ENCODE assay signal across 10 mouse cellular contexts in genomic region chr4:45967479-45968341, GRCm38 (mm10). TPM values are rescaled to one million over a fixed set of nuclear protein-coding genes. Genes with fewer than 3 reads are reported as not detected.
DNase-seq lines count a peak whose midpoint lies in the region; ATAC-seq lines count a peak whose summit lies in the region.
"Had no signal": no experiment of that assay in that cellular context is flagged by ENCODE, and none has a peak within 500 bp of the region (broad histone marks: within the 10 kb centered on the region; RNA-seq: fewer than 3 reads in every experiment).

No protein-coding gene starts in this region.

- no peak overlapping the region for H3K9ac ChIP-seq in forebrain, embryonic 15.5 days (replicated peaks)
- 0 out of 2 replicates have a peak overlapping the region, but pooled peaks have one; percentile 9 for H3K9ac ChIP-seq in hindbrain, embryonic 13.5 days
- no peak overlapping the region for H3K9ac ChIP-seq in midbrain, embryonic 11.5 days (ENCODE audit: low read length)
- H3K9ac ChIP-seq: lung, embryonic 15.5 days had no signal

- WGBS in forebrain, embryonic 10.5 days, result 14% methylated on average over 9 of the region's 9 CpGs
- 18% methylated on average over 9 of the region's 9 CpGs for WGBS in forebrain, embryonic 15.5 days
- WGBS in hindbrain, embryonic 13.5 days, result 25% methylated on average over 9 of the region's 9 CpGs
- WGBS in midbrain, embryonic 11.5 days, result 12% methylated on average over 9 of the region's 9 CpGs

- DNase-seq in forebrain, embryonic 10.5 days (ENCODE audit: extremely low spot score, low spot score), result peak; percentile 51
- DNase-seq in R1 (ENCODE audit: low read depth, low spot score), result peak; percentile 28
- peak; percentile 90 for DNase-seq in midbrain, embryonic 11.5 days (ENCODE audit: low spot score, missing footprints)
- DNase-seq in cerebellum, postnatal 4 days (ENCODE audit: low spot score in 2 of 2), result no peak
- DNase-seq in spleen, postnatal 14 days (ENCODE audit: low spot score in 2 of 2), result no peak
- no peak for DNase-seq in spleen, postnatal 36 days (ENCODE audit: low spot score in 2 of 2)
- DNase-seq: cerebellum, postnatal 14 days had no signal

- H3K27me3 ChIP-seq in forebrain, embryonic 10.5 days (ENCODE audit: poor library complexity, severe bottlenecking), result peaks cover 20% of the 10 kb centered on the region
- 0 out of 2 replicates have a peak, but pooled peaks cover 5% of the 10 kb centered on the region for H3K27me3 ChIP-seq in forebrain, embryonic 15.5 days
- peaks cover 17% of the 10 kb centered on the region for H3K27me3 ChIP-seq in hindbrain, embryonic 13.5 days
- peaks cover 2% of the 10 kb centered on the region; the same call in 1 of the 2 replicates for H3K27me3 ChIP-seq in midbrain, embryonic 11.5 days (ENCODE audit: control insufficient read depth, insufficient read depth, low read length)
- H3K27me3 ChIP-seq: lung, embryonic 15.5 days had no signal

- H3K27ac ChIP-seq in forebrain, embryonic 10.5 days, result peak overlapping the region; percentile 80
- no peak overlapping the region for H3K27ac ChIP-seq in forebrain, embryonic 15.5 days (replicated peaks)
- peak overlapping the region; percentile 53; the same call in 1 of the 2 replicates for H3K27ac ChIP-seq in hindbrain, embryonic 13.5 days
- H3K27ac ChIP-seq in midbrain, embryonic 11.5 days (ENCODE audit: low read depth, low read length), result no peak overlapping the region; the same call in 1 of the 2 replicates

- peaks cover 73% of the 10 kb centered on the region for H3K4me1 ChIP-seq in forebrain, embryonic 10.5 days
- peaks cover 1% of the 10 kb centered on the region for H3K4me1 ChIP-seq in forebrain, embryonic 15.5 days
- H3K4me1 ChIP-seq in hindbrain, embryonic 13.5 days (replicated peaks), result peaks cover 24% of the 10 kb centered on the region
- H3K4me1 ChIP-seq in midbrain, embryonic 11.5 days (ENCODE audit: control insufficient read depth, insufficient read depth, low read length), result peaks cover 26% of the 10 kb centered on the region

- no peak for ATAC-seq in forebrain, embryonic 15.5 days (replicated peaks)
- no peak for ATAC-seq in hindbrain, embryonic 13.5 days (ENCODE audit: low FRiP score)
- ATAC-seq in midbrain, embryonic 11.5 days (ENCODE audit: low FRiP score), result peak; percentile 35; the same call in 1 of the 2 replicates

- no peak overlapping the region for H3K4me2 ChIP-seq in forebrain, embryonic 15.5 days (replicated peaks)
- H3K4me2 ChIP-seq in hindbrain, embryonic 13.5 days, result no peak overlapping the region
- no peak overlapping the region for H3K4me2 ChIP-seq in midbrain, embryonic 11.5 days
- H3K4me2 ChIP-seq: lung, embryonic 15.5 days had no signal

- peak overlapping the region; percentile 16; the same call in 1 of the 2 replicates for H3K4me3 ChIP-seq in forebrain, embryonic 10.5 days
- H3K4me3 ChIP-seq in forebrain, embryonic 15.5 days, result no peak overlapping the region
- no peak overlapping the region for H3K4me3 ChIP-seq in hindbrain, embryonic 13.5 days
- no peak overlapping the region for H3K4me3 ChIP-seq in midbrain, embryonic 11.5 days (ENCODE audit: low read depth, low read length)
- H3K4me3 ChIP-seq: lung, embryonic 15.5 days had no signal

- H3K9me3 ChIP-seq in forebrain, embryonic 10.5 days, result no peaks in the 10 kb centered on the region
- no peaks in the 10 kb centered on the region for H3K9me3 ChIP-seq in forebrain, embryonic 15.5 days
- no peaks in the 10 kb centered on the region for H3K9me3 ChIP-seq in hindbrain, embryonic 13.5 days
- H3K9me3 ChIP-seq in midbrain, embryonic 11.5 days (ENCODE audit: control insufficient read depth, low read length), result no peaks in the 10 kb centered on the region
- H3K9me3 ChIP-seq: lung, embryonic 15.5 days had no signal

- H3K36me3 ChIP-seq in forebrain, embryonic 10.5 days (replicated peaks), result no peaks in the 10 kb centered on the region
- no peaks in the 10 kb centered on the region for H3K36me3 ChIP-seq in forebrain, embryonic 15.5 days
- no peaks in the 10 kb centered on the region for H3K36me3 ChIP-seq in hindbrain, embryonic 13.5 days
- no peaks in the 10 kb centered on the region for H3K36me3 ChIP-seq in midbrain, embryonic 11.5 days (ENCODE audit: control insufficient read depth, insufficient read depth, low read length)
- H3K36me3 ChIP-seq: lung, embryonic 15.5 days had no signal

RNA-seq across cellular contexts. Expression of gene Tdrd7, which starts 2.6 kb away (rescaled TPM):
- polyA plus RNA-seq in forebrain, embryonic 10.5 days (2016; fragmentation: Nextera tagmentation; extraction: Ambion mirVana), result 9.1 and 9.3 TPM in 2 replicates
- 14.6 and 17.3 TPM in 2 replicates for polyA plus RNA-seq in forebrain, embryonic 15.5 days (2015; fragmentation: Nextera tagmentation; extraction: Ambion mirVana)
- 21.0 and 21.7 TPM in 2 replicates for polyA plus RNA-seq in hindbrain, embryonic 13.5 days (2015; fragmentation: Nextera tagmentation; extraction: Ambion mirVana)
- 10.9 and 11.8 TPM in 2 replicates for polyA plus RNA-seq in midbrain, embryonic 11.5 days (2014; fragmentation: Nextera tagmentation; extraction: Ambion mirVana)

Comparison
In these comparisons a context has a peak if more than half of its experiments do, and no peak if none do; other contexts are left out.
1. H3K27ac ChIP-seq: peak in forebrain, embryonic 10.5 days (single experiment) and hindbrain, embryonic 13.5 days (single experiment); none in forebrain, embryonic 15.5 days (single experiment) and midbrain, embryonic 11.5 days (single experiment).
2. DNase-seq: peak in forebrain, embryonic 10.5 days (single experiment), R1 (single experiment) and midbrain, embryonic 11.5 days (single experiment); none in cerebellum, postnatal 4 days (0 of 2), spleen, postnatal 14 days (0 of 2) and spleen, postnatal 36 days (0 of 2).